Mouse (Mus musculus) ovary, adult 18-20 months (tissue): Measurements from ENCODE around the gene Cps1.
A peak's percentile ranks its signal among the peaks of the same experiment; 100 is the strongest.

Experiments used
- DNase-seq: peaks from one replicate; pipeline ENCODE4 v3.0.0; 2022; ENCODE audit warnings: low spot score, mixed read lengths

Cps1 gene

DNA sequence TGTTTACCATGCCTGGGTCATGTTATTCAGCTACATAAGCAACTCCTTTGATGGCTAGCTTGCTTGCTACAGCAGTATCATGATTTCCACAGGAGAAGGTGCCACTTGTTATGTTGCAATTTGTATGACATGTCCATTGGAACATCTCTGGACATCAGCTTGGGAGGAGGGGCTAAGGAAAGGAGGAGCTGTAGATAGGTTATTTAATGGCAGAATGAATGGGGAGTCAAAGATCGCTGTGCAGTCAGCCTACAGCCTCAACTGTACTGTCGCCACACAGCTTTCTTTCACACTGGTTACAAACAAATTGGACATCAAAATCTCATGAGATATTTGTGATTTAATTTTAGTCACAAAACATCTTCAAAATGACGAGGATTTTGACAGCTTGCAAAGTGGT lies at the start of gene Cps1:
Cps1 (plus strand) TSS at position 230 of the 400 bp plus-strand sequence.
- DNase-seq, result no peak

GRCm38 (mm10) chr1:67077739-67078138 lies 45.1 kb upstream of the Cps1 start:
- no peak for DNase-seq

DNA sequence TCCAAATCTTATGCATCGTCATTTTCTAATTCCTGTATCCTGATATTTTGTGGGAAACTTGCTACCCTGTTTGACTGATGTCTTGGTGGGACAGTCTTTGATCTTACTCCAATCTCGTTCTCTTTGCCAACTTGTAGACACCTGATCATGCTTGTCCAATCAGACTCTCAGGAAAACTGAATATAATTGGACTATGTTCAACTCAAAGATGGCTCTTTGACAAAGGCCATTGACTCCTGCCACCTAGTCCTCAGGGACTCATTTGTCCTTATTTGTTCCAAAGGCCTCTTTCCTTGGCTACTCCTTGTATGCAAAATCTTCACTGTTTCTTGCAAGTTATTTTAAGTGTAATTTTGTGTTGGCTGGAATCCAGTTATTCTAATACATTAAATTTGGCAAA lies 44.2 kb upstream of the Cps1 start:
- no peak for DNase-seq

- DNase-seq, result no peak
These were observed 43.7 kb upstream of the Cps1 start for GRCm38 (mm10) chr1:67079146-67079545.

GRCm38 (mm10) chr1:67092473-67092872 lies 30.4 kb upstream of the Cps1 start:
- DNase-seq, result no peak

DNA sequence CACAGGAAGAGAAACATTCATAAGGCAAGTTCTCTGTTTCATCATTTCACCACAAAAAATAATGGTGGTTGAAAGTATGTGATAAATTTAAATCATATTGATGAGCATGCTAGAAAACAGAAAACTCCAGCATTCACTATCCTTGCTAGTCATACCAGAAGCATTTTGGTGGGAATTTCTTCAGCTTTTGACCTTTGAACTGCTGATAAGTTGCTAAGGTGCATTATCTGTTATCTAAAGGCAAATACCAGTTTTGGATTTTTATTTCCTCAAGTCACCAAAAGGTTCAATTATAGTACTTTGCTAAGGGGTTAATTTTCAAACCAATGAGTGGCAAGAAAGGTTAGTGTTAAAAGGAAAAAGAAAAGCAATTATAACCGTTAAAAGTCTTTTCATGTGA lies 23.6 kb upstream of the Cps1 start:
- DNase-seq, result no peak

DNA sequence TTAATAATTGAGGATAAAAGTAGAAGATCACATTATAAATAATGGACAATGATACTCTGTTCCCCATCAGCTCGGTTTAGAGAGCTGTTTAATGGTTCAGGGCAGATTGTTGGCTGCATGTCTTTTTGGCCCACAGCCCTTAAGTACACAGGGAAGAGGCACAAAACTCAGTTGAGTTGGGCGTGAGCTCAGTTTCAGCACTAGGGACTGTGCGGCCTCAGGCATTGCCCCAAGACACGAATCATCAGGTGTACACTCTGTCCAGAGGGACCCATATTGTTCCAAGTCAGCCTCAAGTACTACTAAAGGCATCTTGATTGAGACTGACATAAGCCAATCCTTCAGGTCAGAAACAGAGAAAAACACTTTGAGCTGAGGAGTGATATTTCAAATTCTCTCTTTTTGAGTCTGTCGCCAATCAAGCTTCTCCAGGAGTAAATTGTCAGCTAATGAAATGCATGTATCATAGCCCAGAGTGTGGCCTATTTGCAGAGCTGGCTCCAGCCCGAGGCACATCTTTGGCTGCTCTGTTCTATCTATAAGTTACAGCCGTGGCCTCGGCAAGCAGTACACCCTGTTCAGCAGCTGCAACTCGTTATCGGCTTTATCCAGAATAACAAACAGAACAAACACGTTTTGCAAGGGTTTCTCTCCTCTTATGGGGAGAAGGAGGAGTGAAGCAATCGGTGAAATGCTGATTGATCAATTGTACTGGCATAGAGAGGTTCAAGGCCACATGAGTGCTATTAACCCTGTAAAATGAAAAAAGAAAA lies 19.2 kb upstream of the Cps1 start:
- DNase-seq, result no peak

GRCm38 (mm10) chr1:67111621-67112298 lies 11.1 kb upstream of the Cps1 start:
- DNase-seq, result no peak

DNA sequence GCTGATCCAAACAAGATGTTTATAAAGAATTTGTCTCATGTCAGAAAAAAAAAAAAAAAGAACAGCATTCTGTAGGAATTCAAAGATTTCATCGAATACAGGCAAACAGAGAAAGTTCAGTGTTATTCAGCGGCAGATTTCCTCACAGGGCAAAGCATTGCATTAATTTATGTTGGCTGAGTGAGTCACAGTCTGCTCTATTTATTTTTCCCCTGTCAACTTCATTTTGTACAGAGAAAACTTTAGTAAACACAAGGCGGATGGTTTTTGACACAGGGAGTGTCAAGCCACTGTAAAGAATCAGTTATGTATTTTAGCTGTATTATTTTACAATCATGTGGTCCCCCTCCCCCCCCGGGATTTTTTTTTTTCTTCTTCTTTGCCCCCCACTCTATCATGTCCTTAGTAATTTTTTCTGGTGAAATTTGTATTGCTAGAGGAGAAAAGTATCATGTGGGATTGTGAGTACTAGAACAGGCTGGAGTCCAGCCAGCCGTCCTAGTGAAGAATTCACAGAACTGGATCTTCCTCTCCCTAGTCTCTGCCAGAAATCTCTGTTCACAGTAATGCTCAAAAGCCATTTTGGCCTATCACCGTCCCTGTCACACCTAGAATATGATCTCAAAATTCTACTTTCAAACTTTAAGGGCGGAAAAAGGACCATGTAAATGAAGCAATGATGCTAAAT lies 9.3 kb upstream of the Cps1 start:
- no peak for DNase-seq

DNA sequence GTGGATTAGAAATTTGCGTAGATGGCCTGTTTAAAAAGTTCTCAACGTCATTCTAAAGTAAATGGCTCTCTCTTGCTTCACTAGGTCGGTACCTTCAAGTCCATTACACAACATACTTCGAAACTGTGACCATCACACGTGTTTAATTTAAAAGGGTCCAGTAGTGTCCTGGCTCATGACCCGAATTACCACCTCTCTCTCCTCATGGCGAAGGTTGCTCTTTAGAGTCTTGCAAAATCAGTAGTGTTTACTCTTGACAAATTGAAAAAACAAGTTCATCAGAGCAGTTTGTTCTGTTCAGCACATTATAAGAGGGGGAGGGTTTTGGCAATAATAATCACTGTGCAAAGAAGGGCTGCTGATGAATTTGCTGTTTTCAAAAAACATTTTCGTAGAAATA lies 6.3 kb upstream of the Cps1 start:
- no peak for DNase-seq

DNA sequence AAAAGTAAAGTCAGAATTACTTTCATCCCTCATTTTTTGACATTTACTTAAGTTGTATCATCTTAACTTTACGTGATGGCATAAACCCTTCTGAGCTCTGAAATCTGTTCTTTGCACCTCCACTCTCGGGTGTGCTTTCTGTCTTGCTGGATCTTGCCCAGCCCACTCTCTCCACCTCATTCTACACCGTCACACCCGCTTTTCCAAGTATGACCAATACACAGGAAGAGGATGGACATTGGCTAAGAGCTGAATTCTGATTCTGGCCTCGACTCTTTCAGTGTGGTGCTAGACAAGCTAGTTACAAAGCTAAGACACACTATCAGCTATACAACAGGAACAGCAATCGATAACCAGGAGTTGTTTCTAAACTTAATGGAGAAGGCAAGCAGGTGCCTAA lies 5.0 kb upstream of the Cps1 start:
- DNase-seq, result no peak

DNA sequence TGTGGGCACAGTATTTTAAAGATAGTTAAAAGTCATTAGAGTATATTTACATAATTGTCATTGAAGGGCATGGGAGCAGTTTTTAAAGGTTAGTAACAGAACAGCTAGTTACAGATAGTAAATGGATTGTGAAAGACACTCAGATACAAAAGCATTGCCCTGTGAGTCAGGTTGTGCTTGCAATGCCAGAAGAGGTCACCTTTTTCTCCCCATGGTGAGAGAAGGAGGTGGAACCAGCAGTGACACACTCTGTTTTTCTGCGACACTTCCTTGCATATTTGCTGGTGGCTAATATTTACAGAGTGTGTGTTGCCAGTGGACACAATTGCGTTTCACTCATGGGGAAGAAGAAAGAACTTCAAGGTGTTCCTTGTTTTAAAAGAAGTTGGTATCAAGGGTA lies 2.6 kb downstream of the Cps1 start:
- DNase-seq, result no peak

DNA sequence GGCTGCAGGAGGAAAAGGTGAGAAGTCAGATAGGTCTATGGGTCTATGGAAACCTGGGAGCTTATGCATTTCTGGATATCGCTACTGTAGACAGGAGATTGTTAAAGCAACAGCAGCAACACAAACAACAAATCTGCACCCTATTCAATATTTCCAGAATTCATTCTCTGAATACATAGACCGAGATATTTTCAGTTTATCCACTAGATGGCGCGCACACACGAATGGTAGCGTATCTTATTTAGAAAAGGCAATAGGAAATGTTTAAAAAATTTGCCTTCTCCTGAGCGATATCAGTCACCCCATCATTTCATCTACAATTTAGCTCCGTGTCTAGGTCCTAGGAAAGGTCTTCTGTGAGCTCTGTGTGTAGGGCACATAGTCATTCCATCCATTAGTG lies 21.1 kb downstream of the Cps1 start:
- DNase-seq, result no peak

DNA sequence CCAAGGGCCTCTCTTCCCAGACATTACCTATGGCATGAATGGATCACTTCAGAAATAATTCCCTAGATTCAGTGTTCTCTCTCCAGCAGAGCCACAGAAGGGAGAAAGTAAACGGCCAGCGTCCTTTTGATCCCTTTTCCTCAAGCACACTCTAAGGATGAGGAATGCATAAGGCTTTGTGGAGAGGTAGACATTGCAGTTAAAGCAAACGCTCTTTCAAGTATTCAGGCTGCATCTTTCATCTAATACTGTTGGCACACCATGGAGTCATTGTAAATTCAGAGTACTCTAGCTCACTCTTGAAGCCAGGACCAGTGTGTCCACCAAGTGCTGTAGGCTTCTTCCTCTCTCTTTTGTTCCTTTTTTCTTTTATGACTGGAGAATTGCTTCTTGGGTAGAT lies 28.4 kb downstream of the Cps1 start:
- no peak for DNase-seq

DNA sequence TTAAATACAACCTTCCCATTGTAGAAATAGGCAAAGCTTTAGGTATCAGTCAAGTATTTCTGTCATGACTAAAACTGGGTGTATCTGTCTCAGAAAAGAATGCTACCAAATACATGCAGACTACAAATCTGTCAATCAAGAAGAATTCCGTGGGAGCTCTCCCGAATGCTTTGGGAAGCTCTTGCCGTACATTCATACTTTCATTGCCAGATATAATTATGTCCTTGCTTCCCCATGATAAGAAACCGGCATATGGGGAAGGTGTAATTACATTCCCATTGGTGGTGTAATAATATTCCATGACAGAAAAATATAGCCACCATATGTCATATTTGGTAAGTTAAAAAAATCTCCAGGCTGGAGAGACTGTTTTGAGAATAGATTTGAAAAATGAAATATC lies 44.5 kb downstream of the Cps1 start:
- no peak for DNase-seq

DNA sequence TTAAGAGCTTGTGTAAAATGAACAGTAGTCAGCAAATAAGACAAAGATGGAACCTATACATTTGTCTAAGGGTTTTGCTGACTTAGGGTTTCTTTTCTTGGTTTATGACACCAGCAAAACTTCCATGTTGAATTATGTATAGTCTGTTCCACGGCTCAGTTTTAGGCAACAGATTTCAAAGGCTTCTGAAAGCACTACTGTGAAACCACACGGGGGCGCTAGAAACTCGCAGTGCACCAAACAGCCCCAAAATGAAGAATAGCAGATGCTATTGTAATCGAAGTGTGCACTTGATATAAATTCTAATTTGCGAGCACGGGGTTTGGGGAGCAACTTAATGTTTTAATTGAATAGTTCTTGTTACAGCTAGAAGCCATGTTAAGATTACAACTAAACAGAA lies 58.3 kb downstream of the Cps1 start:
- DNase-seq, result peak; percentile 2

DNA sequence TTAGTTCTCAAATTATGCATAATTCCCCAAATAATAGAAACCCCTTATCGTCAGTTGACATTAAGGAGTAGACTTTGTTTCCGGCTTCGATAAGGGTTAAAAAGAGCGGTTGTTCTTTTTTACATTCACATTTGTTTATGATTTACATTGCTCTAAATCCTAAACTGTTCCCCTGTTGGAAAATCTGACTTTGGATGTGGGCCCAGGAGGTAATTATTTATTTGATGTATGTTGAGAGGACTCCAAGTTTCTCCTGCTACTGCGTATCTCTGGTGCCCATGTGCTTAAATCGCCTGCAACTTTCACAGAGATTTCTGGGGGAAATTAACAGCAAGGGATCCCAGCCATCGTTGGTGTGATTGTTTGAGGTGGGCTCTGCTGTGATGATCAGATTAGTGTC lies 59.4 kb downstream of the Cps1 start:
- DNase-seq, result no peak

DNA sequence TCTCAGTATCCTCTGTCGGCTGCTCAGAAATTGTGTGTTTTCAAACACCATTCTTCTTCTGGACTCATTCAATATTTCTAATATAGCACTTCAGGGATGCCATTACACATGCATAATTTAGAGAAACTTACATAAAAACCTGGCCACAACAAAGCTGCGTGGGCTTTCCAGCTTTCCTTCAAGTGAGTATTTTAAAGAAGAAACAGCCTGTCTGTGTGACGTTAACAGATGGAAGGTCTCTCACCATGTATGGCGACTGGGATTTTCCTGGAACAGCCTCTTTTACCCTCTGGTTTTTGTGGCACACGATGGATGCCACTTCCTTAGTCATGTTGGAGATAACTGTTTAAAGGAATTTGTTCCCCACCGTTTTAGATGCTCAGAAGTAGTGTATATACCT lies 60.7 kb downstream of the Cps1 start:
- no peak for DNase-seq

GRCm38 (mm10) chr1:67184134-67184533 lies 61.3 kb downstream of the Cps1 start:
- no peak for DNase-seq

- DNase-seq, result no peak
These were observed 74.5 kb downstream of the Cps1 start for GRCm38 (mm10) chr1:67197335-67197734.

- DNase-seq, result no peak
These were observed 95.6 kb downstream of the Cps1 start for GRCm38 (mm10) chr1:67218339-67218944.

DNA sequence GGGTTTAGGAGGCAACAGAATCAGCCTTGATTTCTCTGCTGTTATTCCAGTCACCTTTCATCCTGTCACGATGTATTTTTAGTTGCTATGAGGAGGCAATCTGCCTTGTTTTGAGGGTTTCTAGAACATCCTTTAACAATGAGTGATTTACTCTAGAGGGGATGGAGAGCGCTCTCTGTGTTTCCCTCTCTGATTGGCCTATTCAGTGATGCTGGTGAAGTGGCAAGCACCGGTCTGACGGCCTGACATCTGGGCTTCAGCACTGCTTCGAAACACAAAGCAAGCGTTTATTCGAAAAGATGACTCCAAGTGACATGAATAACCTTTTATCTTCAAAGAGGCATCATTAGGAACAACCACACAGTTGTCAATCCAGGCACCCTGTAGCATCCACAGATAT lies 100.8 kb downstream of the Cps1 start:
- no peak for DNase-seq

DNA sequence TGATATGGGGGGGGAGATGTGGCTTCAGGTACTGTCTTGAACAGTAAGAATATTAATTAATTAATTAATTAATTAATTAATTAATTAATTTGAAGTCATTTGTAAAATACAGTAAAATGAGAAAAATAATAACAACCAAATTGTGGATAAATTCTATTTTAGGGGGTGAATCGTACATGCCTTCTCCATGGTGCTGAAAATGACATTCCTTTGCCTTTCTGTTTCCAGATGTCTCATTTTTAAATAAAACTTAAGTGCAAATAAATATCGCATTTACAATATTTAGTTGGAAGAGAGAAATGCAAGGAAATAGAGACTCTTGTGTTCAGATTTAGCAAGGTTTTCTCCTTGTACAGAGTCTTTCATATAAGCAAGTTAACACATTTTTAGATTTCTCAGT lies 112.0 kb downstream of the Cps1 start:
- DNase-seq, result no peak
